8 mouse cellular contexts compared by ENCODE assay signal in genomic region chr7:3302556-3303275, GRCm38 (mm10). TPM values are rescaled to one million over a fixed set of nuclear protein-coding genes. Genes with fewer than 3 reads are reported as not detected.
DNase-seq lines count a peak whose midpoint lies in the region; ATAC-seq and TF ChIP-seq lines count a peak whose summit lies in the region.

No protein-coding gene starts in this region.

- H3K27me3 ChIP-seq in cerebellum, adult 2 months (ENCODE audit: control insufficient read depth, insufficient read depth, low read length): no peaks in the 10 kb centered on the region
- peaks cover 51% of the 10 kb centered on the region for H3K27me3 ChIP-seq in liver, embryonic 11.5 days (replicated peaks; ENCODE audit: control insufficient read depth, insufficient read depth, low read length)
- H3K27me3 ChIP-seq in neural tube, embryonic 13.5 days: peaks cover 62% of the 10 kb centered on the region

- 0 out of 2 replicates have a peak, but pooled peaks have one; percentile 16 for ATAC-seq in liver, embryonic 11.5 days (replicated peaks; ENCODE audit: low FRiP score)
- peak; percentile 14; the same call in 1 of the 2 replicates for ATAC-seq in neural tube, embryonic 13.5 days (ENCODE audit: low read depth)

- 2% methylated on average over 16 of the region's 16 CpGs for WGBS in cerebellum, adult 2 months
- 4% methylated on average over 16 of the region's 16 CpGs for WGBS in liver, embryonic 11.5 days
- 2% methylated on average over 16 of the region's 16 CpGs for WGBS in neural tube, embryonic 13.5 days

- no peak overlapping the region for H3K9ac ChIP-seq in liver, embryonic 11.5 days (ENCODE audit: low read depth, low read length)
- peak overlapping the region; percentile 64 for H3K9ac ChIP-seq in neural tube, embryonic 13.5 days

- no peaks in the 10 kb centered on the region for H3K9me3 ChIP-seq in liver, embryonic 11.5 days (ENCODE audit: control insufficient read depth, low read length)
- H3K9me3 ChIP-seq in neural tube, embryonic 13.5 days: no peaks in the 10 kb centered on the region

- TF ChIP-seq CTCF in gastrocnemius, adult 2 months (IDR thresholded peaks at IDR 0.05): peak; percentile 75
- peak; percentile 28; the same call in 1 of the 2 replicates for TF ChIP-seq CTCF in cerebellum, adult 2 months (IDR thresholded peaks at IDR 0.05; ENCODE audit: borderline replicate concordance, insufficient read depth, low read depth, low read length)

- H3K4me1 ChIP-seq in cerebellum, adult 2 months (ENCODE audit: control insufficient read depth, insufficient read depth, low read length): 0 out of 2 replicates have a peak, but pooled peaks cover 3% of the 10 kb centered on the region
- H3K4me1 ChIP-seq in liver, embryonic 11.5 days (replicated peaks; ENCODE audit: control insufficient read depth, insufficient read depth, low read length): peaks cover 8% of the 10 kb centered on the region
- peaks cover 36% of the 10 kb centered on the region for H3K4me1 ChIP-seq in neural tube, embryonic 13.5 days (replicated peaks)

- H3K4me3 ChIP-seq in gastrocnemius, adult 2 months: peak overlapping the region; percentile 62
- peak overlapping the region; percentile 55 for H3K4me3 ChIP-seq in cerebellum, adult 2 months (replicated peaks; ENCODE audit: insufficient read depth, low read depth, low read length)
- peak overlapping the region; percentile 33 for H3K4me3 ChIP-seq in liver, embryonic 11.5 days (ENCODE audit: low read depth, low read length)
- peak overlapping the region; percentile 40 for H3K4me3 ChIP-seq in neural tube, embryonic 13.5 days

- no peak for TF ChIP-seq POLR2A in cerebellum, adult 2 months (IDR thresholded peaks at IDR 0.05; ENCODE audit: borderline replicate concordance, insufficient read depth, low read length)

- no peaks in the 10 kb centered on the region for H3K36me3 ChIP-seq in liver, embryonic 11.5 days (ENCODE audit: control insufficient read depth, insufficient read depth, low read length)
- H3K36me3 ChIP-seq in neural tube, embryonic 13.5 days: peaks cover 22% of the 10 kb centered on the region

- peak overlapping the region; percentile 65 for H3K27ac ChIP-seq in gastrocnemius, adult 2 months
- H3K27ac ChIP-seq in cerebellum, adult 2 months (ENCODE audit: insufficient read depth, low read length): no peak overlapping the region
- H3K27ac ChIP-seq in liver, embryonic 11.5 days (ENCODE audit: low read depth, low read length): no peak overlapping the region
- no peak overlapping the region for H3K27ac ChIP-seq in neural tube, embryonic 13.5 days (replicated peaks)

- peak overlapping the region; percentile 62 for H3K4me2 ChIP-seq in liver, embryonic 11.5 days
- H3K4me2 ChIP-seq in neural tube, embryonic 13.5 days: peak overlapping the region; percentile 80

- no peak for DNase-seq in gastrocnemius, adult 2 months
- DNase-seq in gastrocnemius, postnatal 10 days: no peak
- DNase-seq in cerebellum, adult 2 months: peak in 1 of 2 experiments; percentile 65
- DNase-seq in heart, adult 8-10 months (ENCODE audit: low spot score): peak; percentile 48
- no peak for DNase-seq in liver, embryonic 11.5 days (ENCODE audit: low spot score)
- DNase-seq in urinary bladder, adult 2 months (ENCODE audit: low spot score): no peak
- DNase-seq in urinary bladder, postnatal 36 days (ENCODE audit: low spot score in 2 of 2): no peak

- intact Hi-C loops in gastrocnemius, adult 2 months (cut with DNase I): loop anchor here (1.0 to 5.0 kb wide), 2 partner anchors 40 to 80 kb away; no protein-coding TSS in a partner anchor

RNA-seq across cellular contexts. Expression of gene Prkcg, which starts 13.7 kb away (rescaled TPM):
- under 1 TPM; 0.78 to 0.84 TPM for total RNA-seq in gastrocnemius, adult 2 months (2021)
- 1 to 10 TPM; 2.2 to 4.5 TPM for total RNA-seq in gastrocnemius, postnatal 10 days (2021)
- polyA plus RNA-seq in cerebellum, adult 2 months (2012; rRNA removed): 152 and 195 TPM in 2 replicates
- total RNA-seq in heart, adult 8-10 months (2022): 1 to 10 TPM in 2 of 4 experiments, under 1 TPM in 2; 0.57 to 1.8 (median 1.1) TPM
- not detected in 2 replicates for polyA plus RNA-seq in liver, embryonic 11.5 days (2014; fragmentation: Nextera tagmentation; extraction: Ambion mirVana)
- 0.64 and 0.76 TPM in 2 replicates for polyA plus RNA-seq in neural tube, embryonic 13.5 days (2015; fragmentation: Nextera tagmentation; extraction: Ambion mirVana)
- 1.6 and 2.4 TPM in 2 replicates for polyA plus RNA-seq in urinary bladder, adult 2 months (2012; rRNA removed)

RNA-seq across cellular contexts. Expression of gene Myadm, which starts 13.8 kb away (rescaled TPM):
- 10 to 100 TPM; 17.8 to 37.2 TPM for total RNA-seq in gastrocnemius, adult 2 months (2021)
- 100 to 1,000 TPM in 1 of 2 experiments, 10 to 100 TPM in 1; 71.6 to 100 TPM for total RNA-seq in gastrocnemius, postnatal 10 days (2021)
- 43.3 and 45.3 TPM in 2 replicates for polyA plus RNA-seq in cerebellum, adult 2 months (2012; rRNA removed)
- total RNA-seq in heart, adult 8-10 months (2022): 100 to 1,000 TPM in 3 of 4 experiments, 10 to 100 TPM in 1; 93.9 to 139 (median 128) TPM
- 31.3 and 32.7 TPM in 2 replicates for polyA plus RNA-seq in liver, embryonic 11.5 days (2014; fragmentation: Nextera tagmentation; extraction: Ambion mirVana)
- polyA plus RNA-seq in neural tube, embryonic 13.5 days (2015; fragmentation: Nextera tagmentation; extraction: Ambion mirVana): 40.4 and 46.4 TPM in 2 replicates
- 303 and 327 TPM in 2 replicates for polyA plus RNA-seq in urinary bladder, adult 2 months (2012; rRNA removed)

RNA-seq across cellular contexts. Expression of gene Cacng7, which starts 30.0 kb away (rescaled TPM):
- total RNA-seq in gastrocnemius, adult 2 months (2021): 10 to 100 TPM in 1 of 2 experiments, 1 to 10 TPM in 1; 8.4 to 16.2 TPM
- total RNA-seq in gastrocnemius, postnatal 10 days (2021): 10 to 100 TPM in 1 of 2 experiments, 1 to 10 TPM in 1; 9.7 to 10.2 TPM
- polyA plus RNA-seq in cerebellum, adult 2 months (2012; rRNA removed): 278 and 296 TPM in 2 replicates
- total RNA-seq in heart, adult 8-10 months (2022): 1 to 10 TPM; 3.0 to 3.6 (median 3.3) TPM
- polyA plus RNA-seq in liver, embryonic 11.5 days (2014; fragmentation: Nextera tagmentation; extraction: Ambion mirVana): 0.29 and 0.42 TPM in 2 replicates
- 4.2 and 4.5 TPM in 2 replicates for polyA plus RNA-seq in neural tube, embryonic 13.5 days (2015; fragmentation: Nextera tagmentation; extraction: Ambion mirVana)
- polyA plus RNA-seq in urinary bladder, adult 2 months (2012; rRNA removed): 11.8 and 21.5 TPM in 2 replicates

RNA-seq across cellular contexts. Expression of gene Nlrp12, which starts 53.2 kb away (rescaled TPM):
- not detected for total RNA-seq in gastrocnemius, adult 2 months (2021)
- under 1 TPM in 1 of 2 experiments, not detected in 1; 0.09 TPM for total RNA-seq in gastrocnemius, postnatal 10 days (2021)
- 0.02 TPM in 1 of 2 replicates, not detected in the other for polyA plus RNA-seq in cerebellum, adult 2 months (2012; rRNA removed)
- under 1 TPM in 1 of 4 experiments, not detected in 3; 0.12 TPM for total RNA-seq in heart, adult 8-10 months (2022)
- 0.06 and 0.07 TPM in 2 replicates for polyA plus RNA-seq in liver, embryonic 11.5 days (2014; fragmentation: Nextera tagmentation; extraction: Ambion mirVana)
- polyA plus RNA-seq in neural tube, embryonic 13.5 days (2015; fragmentation: Nextera tagmentation; extraction: Ambion mirVana): not detected in 2 replicates
- polyA plus RNA-seq in urinary bladder, adult 2 months (2012; rRNA removed): 0.04 TPM in 1 of 2 replicates, not detected in the other

Comparison
In these comparisons a context has a peak if more than half of its experiments do, and no peak if none do; other contexts are left out.
1. RNA of gene Prkcg, which starts 13.7 kb away (polyA plus RNA-seq): 152 to 195 TPM in cerebellum, adult 2 months; 1.6 to 2.4 TPM in urinary bladder, adult 2 months, 0.64 to 0.76 TPM in neural tube, embryonic 13.5 days and not detected in liver, embryonic 11.5 days; every median in the first group is over 10 times any median in the second.
2. RNA of gene Cacng7, which starts 30.0 kb away (polyA plus RNA-seq): 278 to 296 TPM in cerebellum, adult 2 months; 11.8 to 21.5 TPM in urinary bladder, adult 2 months, 4.2 to 4.5 TPM in neural tube, embryonic 13.5 days and 0.29 to 0.42 TPM in liver, embryonic 11.5 days; every median in the first group is over 10 times any median in the second.
3. Peak in every context shown above with its lines, with median percentiles within 50 percentile points of each other: H3K4me3 ChIP-seq.